Mouse (Mus musculus): ENCODE data around the gene Gps2.

- no peak for TF ChIP-seq CTCF (IDR thresholded peaks at IDR 0.05; ENCODE audit: low read depth, low read length)
- TF ChIP-seq POLR2A (IDR thresholded peaks at IDR 0.05; ENCODE audit: borderline replicate concordance, low read depth, low read length): no peak
Measured at GRCm38 (mm10) chr11:69914372-69914764, 680 bp downstream of the Gps2 start.
